Mouse (Mus musculus): ENCODE results near the gene Ctnnbl1. TPM values are rescaled to one million over a fixed set of nuclear protein-coding genes. Genes with fewer than 3 reads are reported as not detected.
A peak's percentile ranks its signal among the peaks of the same experiment; 100 is the strongest.

The Ctnnbl1 gene
- 87.9 and 88.6 TPM in 2 replicates for polyA plus RNA-seq (2014; fragmentation: Nextera tagmentation; extraction: Ambion mirVana)

- ATAC-seq (ENCODE audit: insufficient number of reproducible peaks, low FRiP score, low TSS enrichment, low read depth) (peak; percentile 89), DNase-seq (ENCODE audit: low spot score) (peak; percentile 100)
- peaks cover 2% of the 10 kb centered on the region; the same call in 1 of the 2 replicates for H3K4me1 ChIP-seq (ENCODE audit: control insufficient read depth, insufficient read depth, low read length)
- H3K27ac ChIP-seq (replicated peaks; ENCODE audit: low read depth, low read length), result no peak within 1 kb of the TSS
- H3K9ac ChIP-seq (ENCODE audit: low read length), result peak within 1 kb of the TSS; percentile 66
- H3K9me3 ChIP-seq (ENCODE audit: control insufficient read depth, low read length), result no peaks in the 10 kb centered on the region
- H3K4me3 ChIP-seq (ENCODE audit: low read depth, low read length), result peak within 1 kb of the TSS; percentile 81
- no peaks in the 10 kb centered on the region for H3K36me3 ChIP-seq (ENCODE audit: control insufficient read depth, insufficient read depth, low read length)
- H3K4me2 ChIP-seq (ENCODE audit: low read depth, severe bottlenecking), result peak within 1 kb of the TSS; percentile 83
- H3K27me3 ChIP-seq (ENCODE audit: control insufficient read depth, insufficient read depth, low read length), result no peaks in the 10 kb centered on the region
- 12% methylated on average over 44 of the region's 44 CpGs for WGBS
Observed at GRCm38 (mm10) chr2:157736854-157737850, at the start of gene Ctnnbl1. TSS of gene Ctnnbl1 (plus strand) at chr2:157737401.

GRCm38 (mm10) chr2:157687506-157687905, 49.7 kb upstream of the Ctnnbl1 start:
- DNase-seq (ENCODE audit: low spot score) (no peak), ATAC-seq (ENCODE audit: insufficient number of reproducible peaks, low FRiP score, low TSS enrichment, low read depth) (no peak)
- peaks cover 10% of the 10 kb centered on the region for H3K4me1 ChIP-seq (ENCODE audit: control insufficient read depth, insufficient read depth, low read length)
- no peaks in the 10 kb centered on the region for H3K9me3 ChIP-seq (ENCODE audit: control insufficient read depth, low read length)
- H3K27ac ChIP-seq (replicated peaks; ENCODE audit: low read depth, low read length), result no peak overlapping the region
- 29% methylated on average over 3 of the region's 3 CpGs for WGBS
- H3K27me3 ChIP-seq (ENCODE audit: control insufficient read depth, insufficient read depth, low read length), result no peaks in the 10 kb centered on the region
- H3K4me2 ChIP-seq (ENCODE audit: low read depth, severe bottlenecking), result no peak overlapping the region
- no peak overlapping the region for H3K4me3 ChIP-seq (ENCODE audit: low read depth, low read length)
- no peak overlapping the region for H3K9ac ChIP-seq (ENCODE audit: low read length)
- no peaks in the 10 kb centered on the region for H3K36me3 ChIP-seq (ENCODE audit: control insufficient read depth, insufficient read depth, low read length)

DNA sequence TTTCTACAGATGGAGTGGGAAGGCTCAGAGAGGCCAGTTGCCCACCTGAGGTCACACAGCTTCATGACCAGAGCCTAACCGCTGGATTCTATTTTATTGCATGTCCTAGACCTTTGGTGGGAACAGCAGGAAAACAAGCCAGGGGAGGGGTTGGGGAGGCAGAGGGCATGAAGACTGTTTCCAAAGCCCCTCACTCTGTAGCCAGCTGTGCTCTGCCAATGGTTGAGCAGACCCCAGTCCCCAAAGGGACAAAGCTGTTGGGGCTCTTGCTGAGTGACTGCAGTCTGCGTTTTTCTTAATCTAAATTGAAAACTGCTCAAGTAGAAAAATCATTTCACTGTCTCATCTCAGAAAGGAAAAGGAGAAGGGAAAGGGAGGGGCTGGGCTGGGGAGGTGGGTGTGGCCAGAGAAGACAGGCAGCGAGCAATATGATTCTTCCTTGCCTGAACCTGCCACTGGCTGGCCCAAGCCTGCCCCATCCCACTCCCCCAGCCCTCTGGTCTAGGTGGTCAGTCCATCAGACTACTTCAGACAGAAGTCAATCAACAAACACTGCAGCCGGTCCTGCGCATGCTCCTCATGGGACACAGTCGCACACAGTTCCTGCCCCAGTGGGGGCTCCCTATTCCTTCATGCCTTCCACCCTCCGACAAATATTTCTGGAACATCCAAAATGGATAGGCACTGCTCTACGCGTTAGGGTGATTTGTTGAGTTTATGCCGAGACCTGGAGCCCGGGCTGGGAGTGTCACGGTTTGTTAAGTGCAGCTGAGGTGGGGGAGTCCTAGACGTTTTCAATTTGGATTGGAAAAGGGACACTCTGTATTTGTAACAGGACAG, 45.7 kb upstream of the Ctnnbl1 start:
- 66% methylated on average over 13 of the region's 13 CpGs for WGBS
- ATAC-seq (ENCODE audit: insufficient number of reproducible peaks, low FRiP score, low TSS enrichment, low read depth) (no peak), DNase-seq (ENCODE audit: low spot score) (no peak)
- Histone ChIP-seq H3K4me3 (ENCODE audit: low read depth, low read length) (no peak overlapping the region), H3K27ac (replicated peaks; ENCODE audit: low read depth, low read length) (no peak overlapping the region), H3K4me2 (ENCODE audit: low read depth, severe bottlenecking) (no peak overlapping the region), H3K4me1 (ENCODE audit: control insufficient read depth, insufficient read depth, low read length) (peaks cover 19% of the 10 kb centered on the region), H3K9me3 (ENCODE audit: control insufficient read depth, low read length) (no peaks in the 10 kb centered on the region), H3K27me3 (ENCODE audit: control insufficient read depth, insufficient read depth, low read length) (no peaks in the 10 kb centered on the region), H3K36me3 (ENCODE audit: control insufficient read depth, insufficient read depth, low read length) (no peaks in the 10 kb centered on the region), H3K9ac (ENCODE audit: low read length) (no peak overlapping the region)

DNA sequence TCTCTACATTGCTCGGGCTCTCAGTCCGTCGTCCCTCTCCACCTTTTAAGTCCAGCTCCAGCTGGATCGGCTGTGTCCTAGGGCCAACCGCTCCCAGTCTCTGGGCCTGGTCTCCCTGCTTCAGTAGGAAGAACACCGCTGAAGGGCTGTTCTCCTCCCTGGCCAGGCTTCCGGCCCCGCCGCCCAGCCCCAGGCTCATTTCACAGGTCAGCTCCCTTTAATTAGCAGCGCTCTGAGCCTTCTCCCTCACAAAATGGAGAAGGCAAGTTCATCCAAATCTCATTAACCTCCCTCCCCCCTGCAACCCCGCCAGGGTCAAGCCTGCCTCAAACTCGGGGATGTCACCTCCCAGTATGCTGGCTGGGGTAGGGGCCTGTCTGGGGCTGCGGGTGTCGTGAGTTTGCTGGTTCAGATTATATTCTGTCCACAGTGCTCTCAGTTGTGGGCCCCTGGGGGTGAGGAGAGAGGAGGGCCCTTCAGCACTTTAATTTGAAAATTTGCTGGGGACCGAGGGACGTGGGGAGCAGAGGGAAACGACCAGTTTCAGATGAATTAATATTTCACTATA, 44.8 kb upstream of the Ctnnbl1 start:
- H3K4me1 ChIP-seq (ENCODE audit: control insufficient read depth, insufficient read depth, low read length), result peaks cover 20% of the 10 kb centered on the region
- H3K4me3 ChIP-seq (ENCODE audit: low read depth, low read length), result no peak overlapping the region
- peak overlapping the region; percentile 30 for H3K9ac ChIP-seq (ENCODE audit: low read length)
- ATAC-seq (ENCODE audit: insufficient number of reproducible peaks, low FRiP score, low TSS enrichment, low read depth) (no peak), DNase-seq (ENCODE audit: low spot score) (peak; percentile 66)
- no peaks in the 10 kb centered on the region for H3K36me3 ChIP-seq (ENCODE audit: control insufficient read depth, insufficient read depth, low read length)
- no peak overlapping the region for H3K27ac ChIP-seq (replicated peaks; ENCODE audit: low read depth, low read length)
- WGBS, result 15% methylated on average over 17 of the region's 17 CpGs
- no peaks in the 10 kb centered on the region for H3K27me3 ChIP-seq (ENCODE audit: control insufficient read depth, insufficient read depth, low read length)
- no peaks in the 10 kb centered on the region for H3K9me3 ChIP-seq (ENCODE audit: control insufficient read depth, low read length)
- no peak overlapping the region for H3K4me2 ChIP-seq (ENCODE audit: low read depth, severe bottlenecking)

- H3K4me1 ChIP-seq (ENCODE audit: control insufficient read depth, insufficient read depth, low read length), result peaks cover 20% of the 10 kb centered on the region
- ATAC-seq (ENCODE audit: insufficient number of reproducible peaks, low FRiP score, low TSS enrichment, low read depth) (no peak), DNase-seq (ENCODE audit: low spot score) (no peak)
- no peaks in the 10 kb centered on the region for H3K36me3 ChIP-seq (ENCODE audit: control insufficient read depth, insufficient read depth, low read length)
- no peaks in the 10 kb centered on the region for H3K27me3 ChIP-seq (ENCODE audit: control insufficient read depth, insufficient read depth, low read length)
- 67% methylated on average over 3 of the region's 3 CpGs for WGBS
- H3K9me3 ChIP-seq (ENCODE audit: control insufficient read depth, low read length), result no peaks in the 10 kb centered on the region
- no peak overlapping the region for H3K27ac ChIP-seq (replicated peaks; ENCODE audit: low read depth, low read length)
- H3K4me2 ChIP-seq (ENCODE audit: low read depth, severe bottlenecking), result no peak overlapping the region
- H3K9ac ChIP-seq (ENCODE audit: low read length), result no peak overlapping the region
- no peak overlapping the region for H3K4me3 ChIP-seq (ENCODE audit: low read depth, low read length)
Observed at GRCm38 (mm10) chr2:157693576-157693975, 43.6 kb upstream of the Ctnnbl1 start.

DNA sequence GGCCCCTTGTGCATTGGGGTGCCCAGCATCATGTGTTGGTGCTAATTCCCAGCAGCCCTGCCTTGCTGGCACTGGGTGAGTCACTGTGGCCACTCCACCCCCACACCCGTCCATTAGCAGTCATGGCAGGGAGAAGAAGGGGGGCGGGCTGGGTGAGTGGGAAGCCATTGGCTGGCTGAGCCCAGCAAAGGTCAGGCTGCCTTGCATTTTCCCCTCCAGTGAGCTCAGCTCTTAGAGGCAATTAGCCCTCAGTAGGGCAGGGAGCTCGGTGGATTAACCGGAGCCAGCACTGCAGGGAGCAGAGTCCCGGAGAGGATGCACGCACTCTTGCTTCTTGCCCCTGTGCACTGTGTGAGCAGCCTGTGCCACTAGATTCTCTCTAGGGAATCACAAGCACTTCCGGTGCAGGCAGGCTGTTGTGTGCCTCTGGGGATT, 40.9 kb upstream of the Ctnnbl1 start:
- no peak overlapping the region for H3K4me3 ChIP-seq (ENCODE audit: low read depth, low read length)
- no peak overlapping the region for H3K27ac ChIP-seq (replicated peaks; ENCODE audit: low read depth, low read length)
- H3K4me1 ChIP-seq (ENCODE audit: control insufficient read depth, insufficient read depth, low read length), result peaks cover 20% of the 10 kb centered on the region
- no peak for DNase-seq (ENCODE audit: low spot score)
- 0 out of 2 replicates have a peak, but pooled peaks have one; percentile 31 for ATAC-seq (ENCODE audit: insufficient number of reproducible peaks, low FRiP score, low TSS enrichment, low read depth)
- no peaks in the 10 kb centered on the region for H3K9me3 ChIP-seq (ENCODE audit: control insufficient read depth, low read length)
- H3K36me3 ChIP-seq (ENCODE audit: control insufficient read depth, insufficient read depth, low read length), result no peaks in the 10 kb centered on the region
- no peak overlapping the region for H3K4me2 ChIP-seq (ENCODE audit: low read depth, severe bottlenecking)
- 17% methylated on average over 7 of the region's 7 CpGs for WGBS
- no peaks in the 10 kb centered on the region for H3K27me3 ChIP-seq (ENCODE audit: control insufficient read depth, insufficient read depth, low read length)
- H3K9ac ChIP-seq (ENCODE audit: low read length), result no peak overlapping the region

DNA sequence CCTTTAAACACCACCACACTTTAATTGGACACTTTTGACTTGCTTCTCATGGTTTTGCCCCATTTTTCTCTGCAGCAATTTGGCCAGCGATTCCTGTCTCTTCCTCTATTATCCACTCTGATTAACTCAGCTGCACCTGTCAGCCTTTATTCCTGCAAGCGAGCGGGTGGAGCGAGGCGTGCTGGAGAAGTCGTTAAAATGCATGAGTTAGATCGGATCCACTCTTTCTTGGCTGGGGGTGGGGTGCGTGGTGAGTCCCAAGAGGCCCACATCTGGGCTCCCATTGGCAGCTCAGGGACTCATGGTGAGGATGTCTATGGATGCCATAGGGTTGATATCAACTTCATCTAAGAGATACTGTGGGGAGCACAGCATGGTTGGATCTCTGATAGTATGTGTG, 34.0 kb upstream of the Ctnnbl1 start:
- WGBS, result 49% methylated on average over 8 of the region's 8 CpGs
- Histone ChIP-seq H3K9ac (ENCODE audit: low read length) (no peak overlapping the region), H3K4me1 (ENCODE audit: control insufficient read depth, insufficient read depth, low read length) (0 out of 2 replicates have a peak, but pooled peaks cover 2% of the 10 kb centered on the region), H3K27me3 (ENCODE audit: control insufficient read depth, insufficient read depth, low read length) (no peaks in the 10 kb centered on the region), H3K27ac (replicated peaks; ENCODE audit: low read depth, low read length) (no peak overlapping the region), H3K9me3 (ENCODE audit: control insufficient read depth, low read length) (no peaks in the 10 kb centered on the region), H3K4me2 (ENCODE audit: low read depth, severe bottlenecking) (no peak overlapping the region), H3K4me3 (ENCODE audit: low read depth, low read length) (no peak overlapping the region), H3K36me3 (ENCODE audit: control insufficient read depth, insufficient read depth, low read length) (no peaks in the 10 kb centered on the region)
- no peak for DNase-seq (ENCODE audit: low spot score)
- no peak for ATAC-seq (ENCODE audit: insufficient number of reproducible peaks, low FRiP score, low TSS enrichment, low read depth)
